Mouse (Mus musculus) lung, embryonic 14.5 days (tissue): ENCODE data around the gene Med13l. TPM values are rescaled to one million over a fixed set of nuclear protein-coding genes. Genes with fewer than 3 reads are reported as not detected.
A peak's percentile ranks its signal among the peaks of the same experiment; 100 is the strongest.

Experiments used
- ATAC-seq: fragments of 200-750 bp; cut with Nextera tagmentation; 2 replicates; pipeline ENCODE4 v1.8.0; 2017; ENCODE audit warnings: mild to moderate bottlenecking, moderate TSS enrichment, moderate library complexity; ENCODE audit not compliant: insufficient read depth
- DNase-seq: peaks from one replicate; pipeline ENCODE4 v3.0.0-alpha.2; 2015
- H3K27ac ChIP-seq: fragments of 300-500 bp; sonication (generic); 2 replicates; pipeline ENCODE4 v1.5.1; 2014; ENCODE audit warnings: low read depth, mild to moderate bottlenecking, moderate library complexity
- H3K27me3 ChIP-seq: fragments of 300-500 bp; sonication (generic); 2 replicates; pipeline ENCODE4 v1.6.1; 2014; ENCODE audit warnings: low read length, control low read depth; ENCODE audit not compliant: insufficient read depth
- H3K36me3 ChIP-seq: fragments of 300-500 bp; sonication (generic); 2 replicates; pipeline ENCODE4 v1.6.1; 2014; ENCODE audit warnings: control low read depth; ENCODE audit not compliant: insufficient read depth
- H3K4me1 ChIP-seq: fragments of 300-500 bp; sonication (generic); 2 replicates; pipeline ENCODE4 v1.6.1; 2014; ENCODE audit warnings: antibody characterized with exemption, control low read depth; ENCODE audit not compliant: insufficient read depth
- H3K4me2 ChIP-seq: fragments of 300-500 bp; sonication (generic); 2 replicates; pipeline ENCODE4 v1.6.1; 2014; ENCODE audit warnings: mild to moderate bottlenecking
- H3K4me3 ChIP-seq: fragments of 300-500 bp; sonication (generic); 2 replicates; pipeline ENCODE4 v1.5.1; 2014; ENCODE audit warnings: low read depth, low read length
- H3K9ac ChIP-seq: fragments of 300-500 bp; sonication (generic); 2 replicates; pipeline ENCODE4 v1.6.1; 2014
- H3K9me3 ChIP-seq: fragments of 300-500 bp; sonication (generic); 2 replicates; pipeline ENCODE4 v1.6.1; 2016; ENCODE audit warnings: low read depth, low read length, control low read depth
- CTCF ChIP-seq: IDR thresholded peaks from 2 replicates; pipeline ENCODE4 v1.5.1; 2016; ENCODE audit warnings: antibody characterized with exemption, low read depth
- WGBS: fragments of 180-500 bp; shearing (Covaris S2); extraction: QIAGEN DNeasy Blood & Tissue Kit; methylation state at CpG from one replicate; pipeline ENCODE4 v1.1.7; 2014; 5-methylcytosine and 5-hydroxymethylcytosine counted together
- polyA plus RNA-seq: library from polyadenylated mRNA; unstranded; fragments of >200 nt; fragmentation: Nextera tagmentation; extraction: Ambion mirVana; gene quantifications from 2 replicates; pipeline ENCODE4 v1.2.1, GENCODE M21; 2014

Gene Med13l
- 11.9 and 14.1 TPM in 2 replicates for polyA plus RNA-seq

GRCm38 (mm10) chr5:118560385-118561085 lies at the start of gene Med13l:
Gene Med13l (plus strand): TSS chr5:118560679.
- H3K4me1 ChIP-seq: peaks cover 5% of the 10 kb centered on the region; the same call in 1 of the 2 replicates
- H3K27ac ChIP-seq: peak within 1 kb of the TSS; percentile 89
- H3K9me3 ChIP-seq: no peaks in the 10 kb centered on the region
- peak; percentile 81 for ATAC-seq
- peak within 1 kb of the TSS; percentile 85 for H3K4me3 ChIP-seq
- DNase-seq: peak; percentile 83
- H3K4me2 ChIP-seq: peak within 1 kb of the TSS; percentile 89
- H3K9ac ChIP-seq: peak within 1 kb of the TSS; percentile 86
- TF ChIP-seq CTCF: no peak
- H3K27me3 ChIP-seq: 0 out of 2 replicates have a peak, but pooled peaks cover 3% of the 10 kb centered on the region
- no peaks in the 10 kb centered on the region for H3K36me3 ChIP-seq
- WGBS: under 1% methylated on average over 79 of the region's 120 CpGs

- Histone ChIP-seq H3K4me1 (peaks cover 20% of the 10 kb centered on the region), H3K9ac (no peak overlapping the region), H3K27ac (no peak overlapping the region), H3K4me2 (no peak overlapping the region), H3K9me3 (no peaks in the 10 kb centered on the region), H3K4me3 (no peak overlapping the region), H3K36me3 (no peaks in the 10 kb centered on the region), H3K27me3 (no peaks in the 10 kb centered on the region)
- no peak for DNase-seq
- 84% methylated on average over 4 of the region's 4 CpGs for WGBS
- no peak for ATAC-seq
- TF ChIP-seq CTCF: no peak
Measured at GRCm38 (mm10) chr5:118510969-118511368, 49.5 kb upstream of the Med13l start.

- no peak for TF ChIP-seq CTCF
- no peaks in the 10 kb centered on the region for H3K9me3 ChIP-seq
- H3K4me3 ChIP-seq: no peak overlapping the region
- ATAC-seq (no peak), DNase-seq (no peak)
- H3K4me2 ChIP-seq: peak overlapping the region; percentile 71; the same call in 1 of the 2 replicates
- no peaks in the 10 kb centered on the region for H3K27me3 ChIP-seq
- peaks cover 27% of the 10 kb centered on the region for H3K4me1 ChIP-seq
- 61% methylated on average over 1 of the region's 1 CpGs for WGBS
- H3K36me3 ChIP-seq: no peaks in the 10 kb centered on the region
- peak overlapping the region; percentile 80; the same call in 1 of the 2 replicates for H3K27ac ChIP-seq
- no peak overlapping the region for H3K9ac ChIP-seq
Measured at GRCm38 (mm10) chr5:118513005-118513404, 47.5 kb upstream of the Med13l start.

- peak overlapping the region; percentile 35 for H3K4me3 ChIP-seq
- no peaks in the 10 kb centered on the region for H3K9me3 ChIP-seq
- DNase-seq (peak; percentile 84), ATAC-seq (peak; percentile 57)
- TF ChIP-seq CTCF: no peak
- H3K9ac ChIP-seq: peak overlapping the region; percentile 36
- H3K4me1 ChIP-seq: peaks cover 27% of the 10 kb centered on the region
- H3K27me3 ChIP-seq: no peaks in the 10 kb centered on the region
- peak overlapping the region; percentile 71 for H3K4me2 ChIP-seq
- 2% methylated on average over 43 of the region's 43 CpGs for WGBS
- H3K36me3 ChIP-seq: no peaks in the 10 kb centered on the region
- peak overlapping the region; percentile 80 for H3K27ac ChIP-seq
Measured at GRCm38 (mm10) chr5:118513629-118514526, 46.6 kb upstream of the Med13l start.

- Histone ChIP-seq H3K27ac (peak overlapping the region; percentile 80), H3K4me2 (peak overlapping the region; percentile 71), H3K4me3 (peak overlapping the region; percentile 35), H3K9me3 (no peaks in the 10 kb centered on the region), H3K27me3 (no peaks in the 10 kb centered on the region), H3K9ac (peak overlapping the region; percentile 36), H3K36me3 (no peaks in the 10 kb centered on the region), H3K4me1 (peaks cover 27% of the 10 kb centered on the region)
- TF ChIP-seq CTCF: no peak
- DNase-seq (no peak), ATAC-seq (no peak)
- WGBS: 10% methylated on average over 9 of the region's 9 CpGs
Measured at GRCm38 (mm10) chr5:118514527-118514831, 46.0 kb upstream of the Med13l start.

GRCm38 (mm10) chr5:118514842-118515241 lies 45.6 kb upstream of the Med13l start:
- no peaks in the 10 kb centered on the region for H3K36me3 ChIP-seq
- peaks cover 27% of the 10 kb centered on the region for H3K4me1 ChIP-seq
- 19% methylated on average over 5 of the region's 5 CpGs for whole genome bisulfite sequencing
- H3K4me2 ChIP-seq: peak overlapping the region; percentile 71
- ATAC-seq (peak; percentile 65; the same call in 1 of the 2 replicates), DNase-seq (peak; percentile 66)
- peak overlapping the region; percentile 35 for H3K4me3 ChIP-seq
- no peak for TF ChIP-seq CTCF
- H3K9me3 ChIP-seq: no peaks in the 10 kb centered on the region
- peak overlapping the region; percentile 36; the same call in 1 of the 2 replicates for H3K9ac ChIP-seq
- H3K27me3 ChIP-seq: no peaks in the 10 kb centered on the region
- H3K27ac ChIP-seq: peak overlapping the region; percentile 80

GRCm38 (mm10) chr5:118515280-118515721 lies 45.2 kb upstream of the Med13l start:
- no peak overlapping the region for H3K9ac ChIP-seq
- peak; percentile 87 for DNase-seq
- no peaks in the 10 kb centered on the region for H3K36me3 ChIP-seq
- peak overlapping the region; percentile 71 for H3K4me2 ChIP-seq
- 10% methylated on average over 11 of the region's 11 CpGs for WGBS
- peak; percentile 78 for ATAC-seq
- peaks cover 27% of the 10 kb centered on the region for H3K4me1 ChIP-seq
- H3K4me3 ChIP-seq: no peak overlapping the region
- H3K27ac ChIP-seq: peak overlapping the region; percentile 80; the same call in 1 of the 2 replicates
- H3K27me3 ChIP-seq: no peaks in the 10 kb centered on the region
- no peak for TF ChIP-seq CTCF
- H3K9me3 ChIP-seq: no peaks in the 10 kb centered on the region
